8 mouse cellular contexts compared by ENCODE assay signal in genomic region chr4:46038892-46039751, GRCm38 (mm10). TPM values are rescaled to one million over a fixed set of nuclear protein-coding genes. Genes with fewer than 3 reads are reported as not detected.
DNase-seq lines count a peak whose midpoint lies in the region; ATAC-seq and TF ChIP-seq lines count a peak whose summit lies in the region.

TSS of gene Tmod1 (plus strand) at chr4:46038935.

- H3K4me3 ChIP-seq in MEL (ENCODE audit: control insufficient read depth in 1 of 2, insufficient read depth in 1 of 2, low read depth in 2 of 2, low read length in 2 of 2), result peak within 1 kb of the TSS; percentile 45 to 96
- H3K4me3 ChIP-seq in forebrain, embryonic 16.5 days (replicated peaks; ENCODE audit: low read length), result peak within 1 kb of the TSS; percentile 64
- H3K4me3 ChIP-seq in lung, adult 2 months (replicated peaks; ENCODE audit: extremely low read depth, low read depth, low read length), result peak within 1 kb of the TSS; percentile 79
- H3K4me3 ChIP-seq in neural tube, embryonic 15.5 days (replicated peaks), result peak within 1 kb of the TSS; percentile 58

- H3K9ac ChIP-seq in MEL (ENCODE audit: control insufficient read depth, low read depth, low read length, poor library complexity, severe bottlenecking), result peak within 1 kb of the TSS; percentile 63
- H3K9ac ChIP-seq in forebrain, embryonic 16.5 days (replicated peaks; ENCODE audit: low read depth, low read length), result peak within 1 kb of the TSS; percentile 66
- H3K9ac ChIP-seq in neural tube, embryonic 15.5 days (replicated peaks), result peak within 1 kb of the TSS; percentile 60

- no peaks in the 10 kb centered on the region for H3K27me3 ChIP-seq in MEL (ENCODE audit: control insufficient read depth in 1 of 2, insufficient read depth in 2 of 2, low read length in 2 of 2)
- peaks cover 31% of the 10 kb centered on the region for H3K27me3 ChIP-seq in forebrain, embryonic 16.5 days (replicated peaks; ENCODE audit: control insufficient read depth, insufficient read depth, low read length)
- peaks cover 45% of the 10 kb centered on the region for H3K27me3 ChIP-seq in neural tube, embryonic 15.5 days (replicated peaks)

- peak within 1 kb of the TSS; percentile 99 for H3K4me2 ChIP-seq in forebrain, embryonic 16.5 days (ENCODE audit: low read length)
- H3K4me2 ChIP-seq in neural tube, embryonic 15.5 days, result peak within 1 kb of the TSS; percentile 100

- H3K79me2 ChIP-seq in MEL (ENCODE audit: control insufficient read depth, insufficient read depth, low read length, poor library complexity), result no peaks in the 10 kb centered on the region; the same call in 1 of the 2 replicates

- TF ChIP-seq EP300 in MEL (IDR thresholded peaks at IDR 0.05; ENCODE audit: low read depth in 1 of 2, low read length in 2 of 2), result no peak

- peaks cover 0 to 18% of the 10 kb centered on the region in 2 experiments; a peak in 2 of 4 replicates for H3K36me3 ChIP-seq in MEL (ENCODE audit: control insufficient read depth in 1 of 2, insufficient read depth in 2 of 2, low read length in 2 of 2)
- no peaks in the 10 kb centered on the region for H3K36me3 ChIP-seq in forebrain, embryonic 16.5 days (ENCODE audit: control insufficient read depth, insufficient read depth)
- H3K36me3 ChIP-seq in neural tube, embryonic 15.5 days, result no peaks in the 10 kb centered on the region

- no peak for TF ChIP-seq CTCF in MEL (IDR thresholded peaks at IDR 0.05 in 2 of 3, conservative IDR thresholded peaks at IDR 0.05 in 1 of 3; ENCODE audit: control insufficient read depth in 1 of 3, insufficient read depth in 1 of 3, low read depth in 2 of 3, low read length in 3 of 3, poor library complexity in 1 of 3, severe bottlenecking in 1 of 3)
- no peak for TF ChIP-seq CTCF in lung, adult 2 months (IDR thresholded peaks at IDR 0.05; ENCODE audit: insufficient read depth, low read length)

- H3K27ac ChIP-seq in MEL (ENCODE audit: control insufficient read depth, low read depth, low read length), result no peak within 1 kb of the TSS
- no peak within 1 kb of the TSS for H3K27ac ChIP-seq in forebrain, embryonic 16.5 days (ENCODE audit: low read length)
- H3K27ac ChIP-seq in neural tube, embryonic 15.5 days (replicated peaks), result no peak within 1 kb of the TSS

- TF ChIP-seq RAD21 in MEL (IDR thresholded peaks at IDR 0.05; ENCODE audit: low read depth, low read length), result no peak

- under 1% methylated on average over 49 of the region's 72 CpGs for WGBS in forebrain, embryonic 16.5 days
- 1% methylated on average over 72 of the region's 72 CpGs for WGBS in lung, adult 2 months
- under 1% methylated on average over 47 of the region's 72 CpGs for WGBS in neural tube, embryonic 15.5 days

- DNase-seq in MEL (ENCODE audit: low read depth, low spot score), result peak; percentile 67
- DNase-seq in cerebellum, adult 11 months, result peak; percentile 80
- peak; percentile 77 to 81 for DNase-seq in heart, postnatal 36 days
- DNase-seq in layer of hippocampus, adult 18-20 months (ENCODE audit: low spot score in 2 of 2), result peak in 1 of 2 experiments; percentile 72
- peak; percentile 71 for DNase-seq in lung, adult 2 months
- DNase-seq in thymus, postnatal 14 days, result peak; percentile 69

- intact Hi-C loops in heart, postnatal 36 days (cut with DNase I), result no loop called here

- ATAC-seq in forebrain, embryonic 16.5 days, result peak; percentile 86
- ATAC-seq in neural tube, embryonic 15.5 days (ENCODE audit: low FRiP score), result peak; percentile 79

- peak in 1 of 2 experiments; percentile 30; a peak in 1 of 4 replicates for TF ChIP-seq POLR2A in MEL (IDR thresholded peaks at IDR 0.05; ENCODE audit: control insufficient read depth in 1 of 2, insufficient read depth in 1 of 2, low read depth in 1 of 2, low read length in 2 of 2, poor library complexity in 1 of 2)
- peak; percentile 52; the same call in 1 of the 2 replicates for TF ChIP-seq POLR2A in lung, adult 2 months (IDR thresholded peaks at IDR 0.05; ENCODE audit: borderline replicate concordance, extremely low read depth, low read depth, low read length)

- H3K4me1 ChIP-seq in MEL (ENCODE audit: control insufficient read depth in 1 of 2, insufficient read depth in 2 of 2, low read length in 2 of 2), result peaks cover 19 to 21% of the 10 kb centered on the region in 2 experiments
- peaks cover 12% of the 10 kb centered on the region for H3K4me1 ChIP-seq in forebrain, embryonic 16.5 days (replicated peaks; ENCODE audit: control insufficient read depth, insufficient read depth, low read length)
- H3K4me1 ChIP-seq in lung, adult 2 months (ENCODE audit: control insufficient read depth, insufficient read depth, low read length), result no peaks in the 10 kb centered on the region; the same call in none of the 2 replicates
- H3K4me1 ChIP-seq in neural tube, embryonic 15.5 days, result peaks cover 16% of the 10 kb centered on the region

- H3K9me3 ChIP-seq in MEL (replicated peaks; ENCODE audit: insufficient read depth, low read length), result no peaks in the 10 kb centered on the region
- H3K9me3 ChIP-seq in forebrain, embryonic 16.5 days (ENCODE audit: control insufficient read depth, low read length), result no peaks in the 10 kb centered on the region
- H3K9me3 ChIP-seq in neural tube, embryonic 15.5 days (replicated peaks), result no peaks in the 10 kb centered on the region

TF ChIP-seq in MEL, 35 proteins besides CTCF, POLR2A, EP300 and RAD21:
- no peak for TF ChIP-seq ETS1 (IDR thresholded peaks at IDR 0.05; ENCODE audit: low read depth, low read length)
- TF ChIP-seq GATA1 (IDR thresholded peaks at IDR 0.05; ENCODE audit: low read depth, low read length), result no peak
- no peak; the same call in 1 of the 2 replicates for TF ChIP-seq MXI1 (IDR thresholded peaks at IDR 0.05; ENCODE audit: low read depth, low read length)
- TF ChIP-seq CHD1 (IDR thresholded peaks at IDR 0.05; ENCODE audit: low read depth, low read length), result 0 out of 2 replicates have a peak, but pooled peaks have one; percentile 4
- TF ChIP-seq E2F4 (IDR thresholded peaks at IDR 0.05; ENCODE audit: borderline replicate concordance, low read depth, low read length), result no peak

RNA-seq across cellular contexts. Expression of gene Tmod1, which starts in this region (rescaled TPM):
- 2.2 and 2.3 TPM in 2 replicates for total RNA-seq in MEL (2012; rRNA removed)
- 1 to 10 TPM in 1 of 2 experiments, not detected in 1; 8.1 TPM for polyA plus RNA-seq in MEL (2012; ENCODE audit: insufficient read depth in 1 of 2, insufficient read length in 2 of 2, low read depth in 1 of 2, low replicate concordance in 2 of 2, missing spikeins in 1 of 2)
- 0.52 and 0.81 TPM in 2 replicates for polyA plus RNA-seq in forebrain, embryonic 16.5 days (2015; fragmentation: Nextera tagmentation; extraction: Ambion mirVana)
- total RNA-seq in heart, postnatal 36 days (2021), result 100 to 1,000 TPM; 272 to 278 TPM
- total RNA-seq in layer of hippocampus, adult 18-20 months (2021), result 10 to 100 TPM; 20.6 to 22.8 TPM
- polyA plus RNA-seq in lung, adult 2 months (2012; rRNA removed), result 17.1 and 22.3 TPM in 2 replicates
- 3.5 and 3.6 TPM in 2 replicates for polyA plus RNA-seq in neural tube, embryonic 15.5 days (2015; fragmentation: Nextera tagmentation; extraction: Ambion mirVana)

Comparison
In these comparisons a context has a peak if more than half of its experiments do, and no peak if none do; other contexts are left out.
1. RNA of gene Tmod1 (total RNA-seq): 272 to 278 TPM in heart, postnatal 36 days; 20.6 to 22.8 TPM in layer of hippocampus, adult 18-20 months and 2.2 to 2.3 TPM in MEL; every median in the first group is over 10 times any median in the second.
2. Peak in ATAC-seq, H3K4me3 ChIP-seq, H3K9ac ChIP-seq and H3K4me2 ChIP-seq in forebrain, embryonic 16.5 days; RNA of the gene not detected or under 1 TPM.
3. Peak in every context shown above with its lines, with median percentiles within 50 percentile points of each other: H3K4me3 ChIP-seq and H3K9ac ChIP-seq.